Mouse (Mus musculus): ENCODE results near the gene Plk5. TPM values are rescaled to one million over a fixed set of nuclear protein-coding genes. Genes with fewer than 3 reads are reported as not detected.

The Plk5 gene
- total RNA-seq, 2 experiments from 2014 or later = 33.4 to 36.6 TPM

- no peak for TF ChIP-seq CTCF (conservative IDR thresholded peaks at IDR 0.05)
- peak overlapping the region; percentile 97 for H3K27ac ChIP-seq
- H3K4me3 ChIP-seq = peak overlapping the region; percentile 64
- DNase-seq (ENCODE audit: low spot score in 2 of 2) = no peak
Observed at GRCm38 (mm10) chr10:80399973-80400703, 43.9 kb downstream of the Plk5 start.

GRCm38 (mm10) chr10:80400704-80401161, 44.5 kb downstream of the Plk5 start:
- H3K4me3 ChIP-seq = no peak overlapping the region; the same call in 1 of the 2 replicates
- peak overlapping the region; percentile 97 for H3K27ac ChIP-seq
- no peak for DNase-seq (ENCODE audit: low spot score in 2 of 2)
- no peak for TF ChIP-seq CTCF (conservative IDR thresholded peaks at IDR 0.05)

GRCm38 (mm10) chr10:80403044-80403692, 46.9 kb downstream of the Plk5 start:
- Histone ChIP-seq H3K27ac (no peak overlapping the region), H3K4me3 (no peak overlapping the region)
- peak; percentile 78 for TF ChIP-seq CTCF (conservative IDR thresholded peaks at IDR 0.05)
- DNase-seq (ENCODE audit: low spot score in 2 of 2) = no peak

- Histone ChIP-seq H3K4me3 (peak overlapping the region; percentile 58), H3K27ac (peak overlapping the region; percentile 97)
- DNase-seq (ENCODE audit: low spot score in 2 of 2) = no peak
- peak; percentile 45 for TF ChIP-seq CTCF (conservative IDR thresholded peaks at IDR 0.05)
Observed at GRCm38 (mm10) chr10:80405481-80406173, 49.4 kb downstream of the Plk5 start.

GRCm38 (mm10) chr10:80406684-80407501, 50.6 kb downstream of the Plk5 start, which contains the start of gene Uqcr11:
Uqcr11 (minus strand) TSS chr10:80406830.
- Histone ChIP-seq H3K4me3 (peak within 1 kb of the TSS; percentile 58), H3K27ac (peak within 1 kb of the TSS; percentile 97)
- DNase-seq (ENCODE audit: low spot score in 2 of 2) = peak; percentile 92 to 95
- no peak for TF ChIP-seq CTCF (conservative IDR thresholded peaks at IDR 0.05)

GRCm38 (mm10) chr10:80407924-80408323, 51.7 kb downstream of the Plk5 start:
- no peak overlapping the region for H3K4me3 ChIP-seq
- DNase-seq (ENCODE audit: low spot score in 2 of 2) = no peak
- H3K27ac ChIP-seq = peak overlapping the region; percentile 97; the same call in 1 of the 2 replicates
- no peak for TF ChIP-seq CTCF (conservative IDR thresholded peaks at IDR 0.05)

GRCm38 (mm10) chr10:80412656-80413541, 56.6 kb downstream of the Plk5 start:
- peak; percentile 79 to 82 for DNase-seq (ENCODE audit: low spot score in 2 of 2)
- no peak for TF ChIP-seq CTCF (conservative IDR thresholded peaks at IDR 0.05)
- Histone ChIP-seq H3K27ac (peak overlapping the region; percentile 87), H3K4me3 (peak overlapping the region; percentile 6; the same call in 1 of the 2 replicates)

Small RNA genes lying within 50 kb of the gene (microRNA-seq; reads per million reads assigned to microRNA genes)
- gene Gm22721 = 0 reads per million in 2 experiments

Other genes with a start within 250 kb of the Plk5 start
- 10 to 100 TPM; 96.8 to 97.7 TPM for gene Stk11, start 240.7 kb upstream of the Plk5 start, total RNA-seq (2021)
- 100 to 1,000 TPM; 332 to 344 TPM for gene Atp5d, start 217.8 kb upstream of the Plk5 start, total RNA-seq (2021)
- 100 to 1,000 TPM; 331 to 341 TPM for gene Cbarp, start 215.6 kb upstream of the Plk5 start, total RNA-seq (2021)
- 10 to 100 TPM; 53.1 to 54.5 TPM for gene Midn, start 208.2 kb upstream of the Plk5 start, total RNA-seq (2021)
- 100 to 1,000 TPM in 1 of 2 experiments, 10 to 100 TPM in 1; 88.3 to 103 TPM for gene Cirbp, start 190.5 kb upstream of the Plk5 start, total RNA-seq (2021)
- 1 to 10 TPM; 7.0 to 7.4 TPM for gene 1600002K03Rik, start 183.5 kb upstream of the Plk5 start, total RNA-seq (2021)
- gene Efna2, start 177.0 kb upstream of the Plk5 start, total RNA-seq (2021) = 1 to 10 TPM; 7.1 to 9.7 TPM
- 10 to 100 TPM; 41.4 to 49.6 TPM for gene Mum1, start 130.0 kb upstream of the Plk5 start, total RNA-seq (2021)
- gene Ndufs7, start 107.3 kb upstream of the Plk5 start, total RNA-seq (2021) = 100 to 1,000 TPM; 201 to 210 TPM
- gene Gamt, start 95.4 kb upstream of the Plk5 start, total RNA-seq (2021) = 10 to 100 TPM; 29.8 to 33.1 TPM
- gene Dazap1, start 95.0 kb upstream of the Plk5 start, total RNA-seq (2021) = 10 to 100 TPM; 91.2 to 95.4 TPM
- gene Rps15, start 64.0 kb upstream of the Plk5 start, total RNA-seq (2021) = 100 to 1,000 TPM; 926 to 932 TPM
- 100 to 1,000 TPM in 1 of 2 experiments, 10 to 100 TPM in 1; 98.3 to 110 TPM for gene Apc2, start 60.5 kb upstream of the Plk5 start, total RNA-seq (2021)
- 10 to 100 TPM; 23.5 to 25.7 TPM for gene 2310011J03Rik, start 35.9 kb upstream of the Plk5 start, total RNA-seq (2021)
- 1 to 10 TPM; 2.8 to 3.2 TPM for gene Pcsk4, start 27.0 kb upstream of the Plk5 start, total RNA-seq (2021)
- 10 to 100 TPM in 1 of 2 experiments, 1 to 10 TPM in 1; 9.6 to 11.0 TPM for gene Reep6, start 26.5 kb upstream of the Plk5 start, total RNA-seq (2021)
- 1 to 10 TPM; 4.7 to 7.2 TPM for gene Adamtsl5, start 8.0 kb upstream of the Plk5 start, total RNA-seq (2021)
- 10 to 100 TPM; 15.5 to 17.1 TPM for gene Mex3d, start 31.2 kb downstream of the Plk5 start, total RNA-seq (2021)
- gene Mbd3, start 43.1 kb downstream of the Plk5 start, total RNA-seq (2021) = 100 to 1,000 TPM; 147 to 149 TPM
- 100 to 1,000 TPM; 404 to 413 TPM for gene Uqcr11, start 50.4 kb downstream of the Plk5 start, total RNA-seq (2021)
- 10 to 100 TPM; 27.6 to 31.6 TPM for gene Tcf3, start 77.2 kb downstream of the Plk5 start, total RNA-seq (2021)
- gene Onecut3, start 138.4 kb downstream of the Plk5 start, total RNA-seq (2021) = not detected
- gene Atp8b3, start 182.7 kb downstream of the Plk5 start, total RNA-seq (2021) = under 1 TPM; 0.12 to 0.31 TPM
- gene Rexo1, start 205.1 kb downstream of the Plk5 start, total RNA-seq (2021) = 10 to 100 TPM; 51.6 to 52.8 TPM
- 10 to 100 TPM; 50.8 to 56.8 TPM for gene Klf16, start 220.9 kb downstream of the Plk5 start, total RNA-seq (2021)
- gene Abhd17a, start 233.9 kb downstream of the Plk5 start, total RNA-seq (2021) = 100 to 1,000 TPM; 158 to 166 TPM
- gene Scamp4, start 246.4 kb downstream of the Plk5 start, total RNA-seq (2021) = 10 to 100 TPM; 42.9 to 43.1 TPM
- 1 to 10 TPM; 1.3 to 3.5 TPM for gene Adat3, start 246.4 kb downstream of the Plk5 start, total RNA-seq (2021)
- 1 to 10 TPM; 3.0 to 4.5 TPM for gene Gm49322, start 249.6 kb downstream of the Plk5 start, total RNA-seq (2021)

All from layer of hippocampus, adult 2 months (tissue).